Mouse (Mus musculus) CH12.LX (cell line): ENCODE results near the gene Cfap99.

Experiments used
- CTCF ChIP-seq, 2 experiments: IDR thresholded peaks in 1 of 2; conservative IDR thresholded peaks in 1 of 2; 2 replicates each; pipeline ENCODE4 v1.5.1; 2011 to 2012; ENCODE audit warnings: low read depth in 2 of 2, low read length in 2 of 2, improper control_type of control experiment in 1 of 2, inconsistent platforms in 1 of 2, mild to moderate bottlenecking in 1 of 2, moderate library complexity in 1 of 2
- ELF1 ChIP-seq: IDR thresholded peaks from 2 replicates; pipeline ENCODE4 v1.6.1; 2014; ENCODE audit warnings: low read depth, mild to moderate bottlenecking, inconsistent platforms, low read length, improper control_type of control experiment
- EP300 ChIP-seq: IDR thresholded peaks from 2 replicates; pipeline ENCODE4 v1.6.1; 2011; ENCODE audit warnings: low read length, improper control_type of control experiment
- JUN ChIP-seq: IDR thresholded peaks from 2 replicates; pipeline ENCODE4 v1.6.1; 2011; ENCODE audit warnings: low read depth, mild to moderate bottlenecking, low read length, improper control_type of control experiment, moderate library complexity; ENCODE audit not compliant: insufficient read depth
- NELFE ChIP-seq: IDR thresholded peaks from 2 replicates; pipeline ENCODE4 v1.6.1; 2011; ENCODE audit warnings: low read depth, low read length, improper control_type of control experiment
- NRF1 ChIP-seq: IDR thresholded peaks from 2 replicates; pipeline ENCODE4 v1.6.1; 2014; ENCODE audit warnings: low read depth, mild to moderate bottlenecking, inconsistent platforms, low read length, improper control_type of control experiment, moderate library complexity
- POLR2A ChIP-seq: IDR thresholded peaks from 2 replicates; pipeline ENCODE4 v1.6.1; 2011; ENCODE audit warnings: low read depth, mild to moderate bottlenecking, improper control_type of control experiment, low read length
- TBP ChIP-seq: conservative IDR thresholded peaks from 2 replicates; pipeline ENCODE4 v1.6.1; 2011; ENCODE audit warnings: low read depth, low read length, improper control_type of control experiment

- TF ChIP-seq TBP (no peak), JUN (no peak), NRF1 (no peak), EP300 (no peak), NELFE (no peak), POLR2A (no peak), CTCF (conservative IDR thresholded peaks at IDR 0.05 in 1 of 2, IDR thresholded peaks at IDR 0.05 in 1 of 2; ENCODE audit: low read depth in 2 of 2, low read length in 2 of 2) (no peak), ELF1 (no peak)
Observed at GRCm38 (mm10) chr5:34254309-34254708, 34.1 kb upstream of the Cfap99 start.
